Mouse (Mus musculus): ENCODE results near the gene Fthl17b. TPM values are rescaled to one million over a fixed set of nuclear protein-coding genes. Genes with fewer than 3 reads are reported as not detected.

Fthl17b gene
- polyA plus RNA-seq, 1 experiment from 2014 or later, result not detected

Other genes starting within 250 kb of the Fthl17b start
- not detected in 2 replicates for gene Ssx9, start 214.5 kb downstream of the Fthl17b start, polyA plus RNA-seq (2015; fragmentation: Nextera tagmentation; extraction: Ambion mirVana)
- not detected in 2 replicates for gene Ssxb5, start 159.3 kb downstream of the Fthl17b start, polyA plus RNA-seq (2015; fragmentation: Nextera tagmentation; extraction: Ambion mirVana)
- not detected in 2 replicates for gene Gm6592, start 119.0 kb downstream of the Fthl17b start, polyA plus RNA-seq (2015; fragmentation: Nextera tagmentation; extraction: Ambion mirVana)
- gene Gm5751, start 88.7 kb downstream of the Fthl17b start, polyA plus RNA-seq (2015; fragmentation: Nextera tagmentation; extraction: Ambion mirVana), result not detected in 2 replicates
- gene B630019K06Rik, start 70.6 kb downstream of the Fthl17b start, polyA plus RNA-seq (2015; fragmentation: Nextera tagmentation; extraction: Ambion mirVana), result 22.4 and 23.5 TPM in 2 replicates
- gene Fthl17c, start 13.6 kb upstream of the Fthl17b start, polyA plus RNA-seq (2015; fragmentation: Nextera tagmentation; extraction: Ambion mirVana), result not detected in 2 replicates
- not detected in 2 replicates for gene Fthl17d, start 23.8 kb upstream of the Fthl17b start, polyA plus RNA-seq (2015; fragmentation: Nextera tagmentation; extraction: Ambion mirVana)
- gene Fthl17e, start 70.5 kb upstream of the Fthl17b start, polyA plus RNA-seq (2015; fragmentation: Nextera tagmentation; extraction: Ambion mirVana), result not detected in 2 replicates
- not detected in 2 replicates for gene Fthl17f, start 100.0 kb upstream of the Fthl17b start, polyA plus RNA-seq (2015; fragmentation: Nextera tagmentation; extraction: Ambion mirVana)
- gene 4930402K13Rik, start 141.6 kb upstream of the Fthl17b start, polyA plus RNA-seq (2015; fragmentation: Nextera tagmentation; extraction: Ambion mirVana), result not detected in 2 replicates
- gene Lancl3, start 236.9 kb upstream of the Fthl17b start, polyA plus RNA-seq (2015; fragmentation: Nextera tagmentation; extraction: Ambion mirVana), result 4.9 and 5.2 TPM in 2 replicates

Measured in hindbrain, embryonic 16.5 days (tissue).